Mouse (Mus musculus): ENCODE results near the gene Uggt2. TPM values are rescaled to one million over a fixed set of nuclear protein-coding genes. Genes with fewer than 3 reads are reported as not detected.

The Uggt2 gene
- polyA plus RNA-seq, 1 experiment from 2014 or later = 7.0 TPM

GRCm38 (mm10) chr14:119013549-119013948, 85.7 kb downstream of the Uggt2 start:
- no peak overlapping the region for H3K9ac ChIP-seq (ENCODE audit: low read depth, low read length)
- ATAC-seq (replicated peaks; ENCODE audit: low FRiP score) (peak; percentile 41; the same call in 1 of the 2 replicates), DNase-seq (ENCODE audit: low spot score) (no peak)
- peaks cover 10% of the 10 kb centered on the region; the same call in 1 of the 2 replicates for H3K36me3 ChIP-seq (ENCODE audit: control insufficient read depth, insufficient read depth, low read length)
- no peak overlapping the region for H3K4me2 ChIP-seq
- no peaks in the 10 kb centered on the region for H3K27me3 ChIP-seq (replicated peaks; ENCODE audit: control insufficient read depth, insufficient read depth, low read length)
- no peaks in the 10 kb centered on the region for H3K9me3 ChIP-seq (ENCODE audit: control insufficient read depth, low read length)
- no peak overlapping the region for H3K4me3 ChIP-seq (ENCODE audit: low read depth, low read length)
- no peak overlapping the region for H3K27ac ChIP-seq (ENCODE audit: low read depth, low read length)
- H3K4me1 ChIP-seq (replicated peaks; ENCODE audit: control insufficient read depth, insufficient read depth, low read length) = no peaks in the 10 kb centered on the region
- 74% methylated on average over 12 of the region's 12 CpGs for WGBS

DNA sequence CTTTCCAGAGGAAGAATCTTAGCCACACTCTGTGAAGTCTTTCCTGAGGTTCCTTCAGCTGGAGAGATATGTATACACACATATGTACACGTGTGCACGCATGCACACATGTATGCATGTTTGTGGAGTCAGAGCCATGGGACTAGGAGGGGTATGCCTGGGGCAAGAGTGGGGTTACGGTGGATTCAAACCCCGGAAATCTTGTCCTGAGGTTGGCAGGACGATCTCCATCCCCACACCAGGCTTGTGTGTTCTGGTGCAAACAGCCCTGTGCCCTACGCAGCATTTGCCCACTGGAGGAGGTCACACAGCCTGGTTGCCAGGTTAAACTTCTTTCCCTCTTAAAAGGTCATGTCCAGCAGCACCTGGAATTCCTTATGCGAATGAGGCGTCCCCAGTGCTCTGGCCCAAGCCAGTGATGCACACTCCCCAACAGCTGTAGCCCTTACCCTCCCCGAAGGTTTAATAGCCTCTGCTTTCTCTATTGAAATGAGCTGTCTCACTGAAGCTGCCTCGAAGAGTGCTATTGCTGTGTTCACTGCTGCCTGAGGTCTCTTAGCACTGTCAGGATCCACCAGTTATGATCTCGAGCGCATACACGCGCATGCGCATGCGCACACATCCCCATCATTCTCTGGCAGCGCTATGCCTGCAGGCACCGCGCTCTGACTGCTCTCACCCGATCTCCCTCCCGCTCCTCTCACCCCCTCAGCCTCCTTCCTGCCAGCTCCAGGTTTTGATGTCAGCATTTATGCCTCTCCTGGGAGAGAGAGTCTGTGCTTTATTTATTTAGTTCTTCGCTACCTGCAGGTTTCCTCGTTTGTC, 86.4 kb downstream of the Uggt2 start:
- Histone ChIP-seq H3K27ac (ENCODE audit: low read depth, low read length) (no peak overlapping the region), H3K9me3 (ENCODE audit: control insufficient read depth, low read length) (no peaks in the 10 kb centered on the region), H3K36me3 (ENCODE audit: control insufficient read depth, insufficient read depth, low read length) (peaks cover 10% of the 10 kb centered on the region; the same call in 1 of the 2 replicates), H3K4me1 (replicated peaks; ENCODE audit: control insufficient read depth, insufficient read depth, low read length) (peaks cover 4% of the 10 kb centered on the region; the same call in 1 of the 2 replicates), H3K4me3 (ENCODE audit: low read depth, low read length) (no peak overlapping the region), H3K27me3 (replicated peaks; ENCODE audit: control insufficient read depth, insufficient read depth, low read length) (no peaks in the 10 kb centered on the region), H3K4me2 (peak overlapping the region; percentile 34), H3K9ac (ENCODE audit: low read depth, low read length) (no peak overlapping the region)
- 0 out of 2 replicates have a peak, but pooled peaks have one; percentile 29 for ATAC-seq (replicated peaks; ENCODE audit: low FRiP score)
- DNase-seq (ENCODE audit: low spot score) = no peak
- 72% methylated on average over 23 of the region's 23 CpGs for WGBS

DNA sequence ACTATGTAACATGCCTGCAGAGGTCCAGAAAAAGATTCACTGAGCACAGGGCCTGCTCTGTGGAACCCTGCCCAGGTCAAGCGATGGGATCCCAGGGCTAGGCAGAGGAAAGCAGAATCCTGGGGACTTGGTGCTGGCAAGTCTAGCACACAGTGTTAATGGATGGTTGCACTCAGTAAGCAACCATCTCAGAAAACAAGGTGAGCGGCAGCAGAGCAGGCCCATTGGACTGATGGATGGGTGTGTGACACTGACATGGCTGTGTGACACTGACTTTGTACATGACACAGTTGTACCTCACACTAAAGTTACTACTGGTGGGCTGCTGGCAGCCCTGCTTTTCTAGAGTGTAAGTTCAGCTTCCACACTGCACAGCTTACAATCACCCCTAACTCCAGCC, 89.7 kb downstream of the Uggt2 start:
- peaks cover 10% of the 10 kb centered on the region; the same call in 1 of the 2 replicates for H3K36me3 ChIP-seq (ENCODE audit: control insufficient read depth, insufficient read depth, low read length)
- peaks cover 4% of the 10 kb centered on the region; the same call in 1 of the 2 replicates for H3K4me1 ChIP-seq (replicated peaks; ENCODE audit: control insufficient read depth, insufficient read depth, low read length)
- H3K27me3 ChIP-seq (replicated peaks; ENCODE audit: control insufficient read depth, insufficient read depth, low read length) = no peaks in the 10 kb centered on the region
- no peak overlapping the region for H3K4me2 ChIP-seq
- ATAC-seq (replicated peaks; ENCODE audit: low FRiP score) (no peak), DNase-seq (ENCODE audit: low spot score) (no peak)
- H3K9ac ChIP-seq (ENCODE audit: low read depth, low read length) = no peak overlapping the region
- no peaks in the 10 kb centered on the region for H3K9me3 ChIP-seq (ENCODE audit: control insufficient read depth, low read length)
- no peak overlapping the region for H3K4me3 ChIP-seq (ENCODE audit: low read depth, low read length)
- no peak overlapping the region for H3K27ac ChIP-seq (ENCODE audit: low read depth, low read length)
- 98% methylated on average over 2 of the region's 2 CpGs for WGBS

GRCm38 (mm10) chr14:119008031-119008590, 91.1 kb downstream of the Uggt2 start:
- 52% methylated on average over 7 of the region's 7 CpGs for WGBS
- peaks cover 10% of the 10 kb centered on the region; the same call in 1 of the 2 replicates for H3K36me3 ChIP-seq (ENCODE audit: control insufficient read depth, insufficient read depth, low read length)
- H3K9me3 ChIP-seq (ENCODE audit: control insufficient read depth, low read length) = no peaks in the 10 kb centered on the region
- peak overlapping the region; percentile 35; the same call in 1 of the 2 replicates for H3K27ac ChIP-seq (ENCODE audit: low read depth, low read length)
- DNase-seq (ENCODE audit: low spot score) = no peak
- no peaks in the 10 kb centered on the region for H3K27me3 ChIP-seq (replicated peaks; ENCODE audit: control insufficient read depth, insufficient read depth, low read length)
- peak overlapping the region; percentile 52 for H3K9ac ChIP-seq (ENCODE audit: low read depth, low read length)
- peak overlapping the region; percentile 66 for H3K4me3 ChIP-seq (ENCODE audit: low read depth, low read length)
- no peak for ATAC-seq (replicated peaks; ENCODE audit: low FRiP score)
- peak overlapping the region; percentile 93 for H3K4me2 ChIP-seq
- H3K4me1 ChIP-seq (replicated peaks; ENCODE audit: control insufficient read depth, insufficient read depth, low read length) = peaks cover 4% of the 10 kb centered on the region; the same call in 1 of the 2 replicates

DNA sequence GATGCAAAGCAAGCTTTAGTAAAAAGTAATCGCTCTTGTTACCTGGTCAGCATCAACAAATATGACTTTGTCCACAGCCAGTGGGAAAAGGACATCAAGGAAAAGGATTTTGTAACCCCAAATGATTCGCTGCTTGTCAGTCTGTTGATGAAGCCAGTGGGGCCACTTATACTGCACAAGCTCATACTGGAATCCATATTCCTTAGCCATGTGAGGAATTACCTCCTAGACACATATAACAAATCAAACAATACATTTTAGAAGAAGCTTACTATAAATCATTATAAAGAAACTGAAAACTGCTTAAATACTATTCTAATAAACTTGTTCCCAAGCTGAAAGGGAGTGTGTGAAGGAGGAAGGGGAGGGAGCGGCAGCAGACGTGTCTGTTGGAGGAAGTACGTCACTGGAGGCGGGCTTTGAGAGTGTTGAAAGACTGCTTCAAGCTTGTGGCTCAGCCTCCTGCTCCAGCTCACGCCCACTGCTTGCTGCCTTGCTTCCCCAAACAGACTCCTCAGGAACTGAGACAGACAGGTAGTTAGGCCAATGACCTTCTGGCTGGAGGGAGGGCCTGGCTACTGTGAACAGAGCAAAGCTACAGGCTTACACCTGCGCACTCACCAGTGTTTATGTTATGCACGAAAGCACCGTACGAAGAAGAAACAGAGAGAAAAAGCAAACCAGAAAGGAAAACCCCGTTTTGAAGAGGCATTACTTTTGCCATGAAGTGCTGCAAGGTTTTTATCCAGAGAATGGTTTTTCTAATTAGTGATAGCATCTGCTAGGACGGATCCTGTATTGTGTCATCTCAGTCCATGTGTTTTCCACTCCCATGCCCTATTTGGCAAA, 91.9 kb downstream of the Uggt2 start:
- H3K9me3 ChIP-seq (ENCODE audit: control insufficient read depth, low read length) = no peaks in the 10 kb centered on the region
- H3K36me3 ChIP-seq (ENCODE audit: control insufficient read depth, insufficient read depth, low read length) = peaks cover 4% of the 10 kb centered on the region; the same call in 1 of the 2 replicates
- DNase-seq (ENCODE audit: low spot score) (peak; percentile 89), ATAC-seq (replicated peaks; ENCODE audit: low FRiP score) (peak; percentile 100)
- H3K9ac ChIP-seq (ENCODE audit: low read depth, low read length) = peak overlapping the region; percentile 71
- peaks cover 4% of the 10 kb centered on the region; the same call in 1 of the 2 replicates for H3K4me1 ChIP-seq (replicated peaks; ENCODE audit: control insufficient read depth, insufficient read depth, low read length)
- peak overlapping the region; percentile 93 for H3K4me2 ChIP-seq
- H3K4me3 ChIP-seq (ENCODE audit: low read depth, low read length) = peak overlapping the region; percentile 66
- no peaks in the 10 kb centered on the region for H3K27me3 ChIP-seq (replicated peaks; ENCODE audit: control insufficient read depth, insufficient read depth, low read length)
- H3K27ac ChIP-seq (ENCODE audit: low read depth, low read length) = peak overlapping the region; percentile 35
- 1% methylated on average over 13 of the region's 13 CpGs for WGBS

GRCm38 (mm10) chr14:119006441-119007102, 92.7 kb downstream of the Uggt2 start:
- Histone ChIP-seq H3K4me2 (peak overlapping the region; percentile 93), H3K9ac (ENCODE audit: low read depth, low read length) (peak overlapping the region; percentile 71), H3K4me3 (ENCODE audit: low read depth, low read length) (peak overlapping the region; percentile 66), H3K36me3 (ENCODE audit: control insufficient read depth, insufficient read depth, low read length) (no peaks in the 10 kb centered on the region), H3K27ac (ENCODE audit: low read depth, low read length) (peak overlapping the region; percentile 8), H3K27me3 (replicated peaks; ENCODE audit: control insufficient read depth, insufficient read depth, low read length) (no peaks in the 10 kb centered on the region), H3K4me1 (replicated peaks; ENCODE audit: control insufficient read depth, insufficient read depth, low read length) (peaks cover 4% of the 10 kb centered on the region; the same call in 1 of the 2 replicates), H3K9me3 (ENCODE audit: control insufficient read depth, low read length) (no peaks in the 10 kb centered on the region)
- WGBS = 2% methylated on average over 49 of the region's 49 CpGs
- DNase-seq (ENCODE audit: low spot score) (no peak), ATAC-seq (replicated peaks; ENCODE audit: low FRiP score) (no peak)

- Histone ChIP-seq H3K4me3 (ENCODE audit: low read depth, low read length) (no peak overlapping the region), H3K4me2 (peak overlapping the region; percentile 93), H3K27ac (ENCODE audit: low read depth, low read length) (no peak overlapping the region), H3K27me3 (replicated peaks; ENCODE audit: control insufficient read depth, insufficient read depth, low read length) (no peaks in the 10 kb centered on the region), H3K9ac (ENCODE audit: low read depth, low read length) (no peak overlapping the region), H3K4me1 (replicated peaks; ENCODE audit: control insufficient read depth, insufficient read depth, low read length) (peaks cover 4% of the 10 kb centered on the region; the same call in 1 of the 2 replicates), H3K36me3 (ENCODE audit: control insufficient read depth, insufficient read depth, low read length) (no peaks in the 10 kb centered on the region; the same call in 1 of the 2 replicates), H3K9me3 (ENCODE audit: control insufficient read depth, low read length) (no peaks in the 10 kb centered on the region)
- no peak for DNase-seq (ENCODE audit: low spot score)
- WGBS = 23% methylated on average over 5 of the region's 5 CpGs
- no peak for ATAC-seq (replicated peaks; ENCODE audit: low FRiP score)
Measured at GRCm38 (mm10) chr14:119005834-119006233, 93.4 kb downstream of the Uggt2 start.

- H3K4me1 ChIP-seq (replicated peaks; ENCODE audit: control insufficient read depth, insufficient read depth, low read length) = peaks cover 4% of the 10 kb centered on the region; the same call in 1 of the 2 replicates
- H3K27ac ChIP-seq (ENCODE audit: low read depth, low read length) = no peak overlapping the region
- no peak overlapping the region for H3K9ac ChIP-seq (ENCODE audit: low read depth, low read length)
- H3K36me3 ChIP-seq (ENCODE audit: control insufficient read depth, insufficient read depth, low read length) = no peaks in the 10 kb centered on the region; the same call in 1 of the 2 replicates
- no peak overlapping the region for H3K4me2 ChIP-seq
- ATAC-seq (replicated peaks; ENCODE audit: low FRiP score) (no peak), DNase-seq (ENCODE audit: low spot score) (no peak)
- no peak overlapping the region for H3K4me3 ChIP-seq (ENCODE audit: low read depth, low read length)
- no peaks in the 10 kb centered on the region for H3K9me3 ChIP-seq (ENCODE audit: control insufficient read depth, low read length)
- H3K27me3 ChIP-seq (replicated peaks; ENCODE audit: control insufficient read depth, insufficient read depth, low read length) = no peaks in the 10 kb centered on the region
Measured at GRCm38 (mm10) chr14:119003320-119003719, 95.9 kb downstream of the Uggt2 start.

Data from liver, embryonic 11.5 days (tissue).